Mouse (Mus musculus) c-Kit-positive CD71-negative TER-119-negative erythroid progenitor cells, embryonic 14.5 days (primary cell): ENCODE data around the gene Rngtt.
"Not testable (repeated sequence)": the region's sequence is repeated elsewhere in the genome, so short reads cannot be mapped to it uniquely, and the experiment has no call there.

Experiments used
- DNase-seq: peaks from one replicate; pipeline ENCODE4 v3.0.0-alpha.2; 2013; ENCODE audit warnings: low read depth

The Rngtt gene

DNA sequence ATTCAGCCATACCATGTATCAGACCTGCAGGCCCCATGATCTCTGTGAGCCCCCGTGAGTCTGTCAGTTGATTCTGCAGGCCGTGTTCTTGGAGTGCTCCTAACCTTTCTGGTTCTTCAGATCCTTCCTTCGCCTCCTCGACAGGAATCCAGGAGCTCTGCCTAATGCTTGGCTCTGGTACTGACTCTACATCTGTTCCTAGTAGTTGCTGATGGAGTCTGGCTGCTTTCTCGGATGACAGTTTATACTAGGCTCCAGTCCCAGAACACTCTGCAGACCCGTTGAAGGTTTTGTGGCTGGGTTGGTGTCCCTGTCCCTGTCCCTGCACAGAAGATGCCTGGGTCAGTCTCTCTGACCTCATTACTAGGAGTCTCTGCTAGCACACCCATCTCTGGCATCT is 131.8 kb downstream of the Rngtt start:
- DNase-seq, result no peak

DNA sequence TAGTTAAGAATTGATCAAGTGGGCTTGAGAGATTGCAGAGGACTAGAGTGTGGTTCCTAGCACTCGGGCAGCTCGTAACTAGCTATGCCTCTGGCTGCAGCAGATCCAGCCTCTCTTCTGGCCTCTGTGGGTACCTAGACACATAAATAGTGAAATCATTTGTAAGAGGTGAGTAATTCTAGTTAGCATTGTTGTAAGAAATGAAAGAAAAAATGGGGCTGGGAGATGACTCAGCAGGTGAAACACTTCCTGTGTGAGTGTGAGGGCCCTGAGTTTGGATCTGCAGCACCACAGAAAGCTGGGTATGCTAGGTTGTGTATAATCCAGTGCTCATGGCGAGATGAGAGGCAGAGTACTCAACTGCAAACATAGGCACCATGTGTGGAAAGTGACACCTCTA is 136.2 kb downstream of the Rngtt start:
- DNase-seq, result no peak

DNA sequence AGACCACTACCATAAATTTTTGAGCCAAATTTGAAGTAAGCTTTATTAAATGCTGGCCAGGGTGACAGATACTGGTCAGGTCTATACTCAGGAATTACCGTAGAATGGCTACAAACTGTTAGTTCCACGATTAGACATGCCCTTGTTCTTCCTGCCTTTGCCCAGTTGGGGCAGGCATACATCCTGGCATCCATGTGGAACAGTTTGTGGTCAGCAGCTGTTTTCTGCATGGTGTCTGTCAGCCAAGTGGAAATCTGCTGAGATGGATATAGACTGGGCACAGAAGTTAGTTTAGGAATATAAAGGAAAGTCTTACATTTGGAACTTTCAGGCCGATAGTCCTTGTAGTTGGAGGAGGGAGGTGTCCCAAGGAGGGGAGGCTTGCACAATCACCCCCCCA is 136.8 kb downstream of the Rngtt start:
- DNase-seq, result no peak

DNA sequence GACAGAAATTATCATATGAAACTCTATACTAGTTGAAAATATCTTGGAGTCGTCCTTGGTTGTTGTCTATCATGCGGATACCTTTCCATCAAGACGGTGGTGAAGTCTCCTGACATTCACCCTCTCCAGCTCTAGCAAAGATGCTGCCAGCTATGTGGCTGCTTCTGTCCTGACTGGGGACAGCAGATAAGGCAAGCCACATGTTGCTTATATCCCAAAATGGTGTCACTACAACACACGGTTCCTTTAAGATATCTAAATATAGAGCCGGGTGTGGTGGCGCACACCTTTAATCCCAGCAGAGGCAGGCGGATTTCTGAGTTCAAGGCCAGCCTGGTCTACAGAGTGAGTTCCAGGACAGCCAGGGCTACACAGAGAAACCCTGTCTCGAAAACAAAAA is 140.2 kb downstream of the Rngtt start:
- DNase-seq, result not testable (repeated sequence)

DNA sequence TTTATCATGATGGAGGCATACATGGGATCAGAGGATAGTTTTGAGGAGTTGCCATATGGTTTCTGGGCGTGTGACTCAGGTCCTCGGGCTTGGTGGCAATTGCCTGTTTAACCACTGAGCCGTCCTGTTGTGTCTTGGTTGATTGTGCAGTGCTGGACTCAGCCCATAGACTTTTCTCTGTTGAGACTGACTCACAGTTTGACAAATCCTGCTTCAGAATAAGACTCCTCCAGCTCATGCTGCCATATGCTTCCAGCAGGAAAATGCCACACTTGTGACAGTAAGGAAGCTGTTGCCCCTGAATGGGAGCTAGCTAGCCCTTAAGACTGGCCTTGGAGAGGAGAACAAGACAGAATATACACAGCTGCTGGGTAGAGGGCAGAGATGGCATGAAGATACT is 149.7 kb downstream of the Rngtt start:
- no peak for DNase-seq

DNA sequence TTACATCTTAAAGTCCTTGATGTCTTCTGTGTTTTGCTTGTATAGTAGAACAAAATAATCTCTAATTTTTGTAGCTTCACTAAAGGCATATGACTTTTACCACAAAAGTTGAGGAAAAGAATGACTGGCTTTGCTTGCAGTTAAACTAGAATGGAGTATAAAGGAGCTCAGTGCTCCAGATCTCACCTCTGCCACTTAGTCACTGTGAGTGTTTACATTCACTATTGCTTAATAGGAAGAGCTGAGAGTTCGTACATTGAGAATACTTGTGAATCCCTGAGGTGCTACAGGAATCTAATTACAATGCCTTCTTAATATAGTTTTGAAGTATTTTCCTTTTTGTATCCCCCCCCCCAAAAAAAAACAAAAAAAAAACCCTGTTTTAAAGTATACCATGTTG is 154.3 kb downstream of the Rngtt start:
- DNase-seq, result no peak

DNA sequence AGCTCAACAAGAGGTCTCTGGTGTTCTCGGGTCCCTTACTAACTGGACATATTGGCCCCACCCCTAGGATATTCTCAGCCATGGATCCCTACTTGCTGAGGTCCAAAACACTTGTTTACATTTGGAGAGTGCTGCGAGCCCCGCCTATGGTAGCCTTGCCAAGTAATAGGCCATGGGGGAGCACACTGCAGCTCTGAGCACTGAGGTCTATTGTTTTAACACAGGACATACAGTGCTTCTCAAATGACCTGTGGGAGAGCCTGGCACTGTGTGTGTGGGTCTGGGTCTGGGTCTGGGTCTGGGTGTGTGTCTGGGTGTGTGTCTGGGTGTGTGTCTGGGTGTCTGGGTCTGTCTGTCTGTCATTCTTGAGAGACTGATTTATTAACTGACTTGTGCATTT is 155.8 kb downstream of the Rngtt start:
- DNase-seq, result no peak

DNA sequence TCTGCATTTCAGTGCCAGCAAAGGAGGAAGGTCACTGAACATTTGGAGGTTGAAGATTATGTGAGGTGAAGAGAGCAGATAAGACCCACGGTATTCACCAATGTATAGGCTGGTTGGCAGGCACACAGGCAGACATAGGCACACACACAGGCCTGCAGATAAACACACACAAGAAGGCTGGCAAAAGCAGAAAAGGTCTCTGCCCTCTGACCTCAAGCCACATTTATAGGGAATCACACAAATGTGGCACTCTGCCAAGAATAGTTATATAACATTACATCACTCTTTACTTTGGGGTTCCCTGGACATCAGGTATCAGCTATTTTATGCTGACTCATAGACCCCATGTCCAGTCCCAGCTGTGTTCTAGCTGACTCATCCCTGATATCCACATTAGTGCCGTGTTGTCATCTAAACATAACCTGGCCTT is 156.9 kb downstream of the Rngtt start:
- DNase-seq, result peak; percentile 20

DNA sequence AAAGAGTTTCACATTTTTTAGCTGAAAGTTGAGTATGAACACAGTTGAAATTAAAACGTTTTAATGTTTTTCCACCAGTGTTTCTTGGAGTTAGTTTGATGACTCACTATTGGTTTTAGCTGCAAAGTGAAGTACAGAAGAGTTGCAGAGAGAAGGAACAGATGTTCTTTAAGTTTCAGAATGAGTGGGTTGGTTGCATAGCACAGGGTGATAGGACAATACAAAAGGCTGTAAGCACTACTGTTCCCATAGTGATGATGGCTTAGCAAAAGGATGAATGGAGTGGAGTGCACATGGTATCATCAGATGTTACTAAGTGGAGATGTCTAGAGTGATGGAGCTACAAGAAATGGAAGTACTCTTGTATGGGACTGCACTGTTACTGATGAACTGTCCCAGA is 157.5 kb downstream of the Rngtt start:
- no peak for DNase-seq

DNA sequence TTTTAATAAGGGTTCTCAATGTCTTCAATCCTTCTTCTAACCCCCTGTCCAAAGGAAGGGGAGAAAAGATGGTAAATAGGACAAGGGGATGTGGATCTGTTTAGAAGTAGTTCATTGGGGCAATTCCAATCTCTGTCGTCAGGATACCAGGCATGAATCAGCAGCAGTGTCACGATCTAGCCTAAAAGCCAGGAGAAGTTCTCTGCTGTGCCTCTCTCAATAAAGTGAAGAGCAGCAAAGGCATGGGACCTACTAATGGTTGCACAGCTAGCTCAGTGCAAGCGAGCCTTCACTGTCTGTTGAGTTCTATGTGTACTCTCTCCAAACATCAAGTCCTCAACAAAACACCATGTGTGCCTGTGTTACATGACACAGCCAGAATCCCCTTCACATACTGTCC is 158.0 kb downstream of the Rngtt start:
- no peak for DNase-seq

DNA sequence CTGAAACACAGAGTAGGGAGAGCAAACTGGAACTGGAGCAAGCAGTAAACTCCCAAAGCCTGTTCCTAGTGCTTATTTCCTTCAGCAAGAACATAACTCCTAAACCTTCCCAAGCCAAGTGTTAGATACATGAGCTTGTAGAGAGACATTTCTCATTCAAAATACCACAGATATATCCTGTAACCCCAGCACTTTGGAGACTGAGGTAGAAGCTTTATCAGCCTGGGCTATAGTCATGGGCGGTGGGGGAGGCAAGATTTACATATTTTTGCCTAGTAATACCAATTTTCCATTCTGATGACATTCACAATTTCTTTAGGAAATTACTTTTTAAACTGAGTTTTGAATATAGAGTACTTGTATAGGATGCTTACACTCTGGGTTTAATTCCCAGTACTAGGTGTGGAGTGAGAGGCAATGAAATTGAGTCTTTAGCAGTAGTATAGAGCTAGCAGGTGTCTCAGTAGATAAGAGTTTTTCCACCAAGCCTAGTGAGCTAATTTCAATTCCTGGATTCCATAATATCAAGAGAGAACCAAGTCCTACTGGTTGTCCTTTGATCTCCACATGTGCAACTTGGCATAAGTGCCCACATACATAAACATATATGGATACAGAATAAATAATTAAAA is 160.7 kb downstream of the Rngtt start:
- no peak for DNase-seq

DNA sequence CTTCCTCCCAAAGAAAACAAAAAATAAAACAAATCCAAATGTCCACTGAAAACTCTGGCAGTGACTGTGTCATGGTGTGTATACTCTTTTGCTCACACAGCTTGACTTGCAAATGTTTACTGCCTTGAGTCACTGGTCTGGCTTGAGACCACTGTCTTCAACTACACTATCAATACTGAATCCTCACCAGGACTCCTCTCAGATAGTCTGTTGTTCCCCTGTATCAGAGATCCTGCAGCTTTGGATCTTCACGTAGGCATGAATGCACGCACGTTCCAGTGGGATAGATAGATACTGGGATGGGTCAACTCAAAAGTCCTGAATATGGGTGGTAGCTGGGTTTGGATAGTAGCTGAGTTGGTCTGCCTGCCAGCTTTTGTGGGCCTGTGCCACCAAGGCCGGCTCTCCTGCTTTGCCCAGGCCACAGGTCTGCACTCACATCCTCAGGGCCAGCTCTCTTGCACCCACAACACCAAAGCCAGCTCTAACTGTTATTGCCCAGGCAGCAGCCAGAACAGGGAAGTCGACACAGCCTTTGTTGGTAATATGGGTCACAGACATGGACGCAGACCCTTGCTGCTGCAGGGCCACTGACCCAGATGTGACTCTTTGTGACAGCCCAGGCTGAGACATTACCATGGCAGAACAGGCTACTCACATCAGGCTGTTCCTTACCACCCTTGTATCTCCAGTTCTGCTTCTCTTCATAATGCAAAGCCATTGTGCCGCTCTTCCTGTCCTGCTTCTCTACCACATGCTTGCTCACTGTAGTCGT is 168.1 kb downstream of the Rngtt start:
- no peak for DNase-seq

DNA sequence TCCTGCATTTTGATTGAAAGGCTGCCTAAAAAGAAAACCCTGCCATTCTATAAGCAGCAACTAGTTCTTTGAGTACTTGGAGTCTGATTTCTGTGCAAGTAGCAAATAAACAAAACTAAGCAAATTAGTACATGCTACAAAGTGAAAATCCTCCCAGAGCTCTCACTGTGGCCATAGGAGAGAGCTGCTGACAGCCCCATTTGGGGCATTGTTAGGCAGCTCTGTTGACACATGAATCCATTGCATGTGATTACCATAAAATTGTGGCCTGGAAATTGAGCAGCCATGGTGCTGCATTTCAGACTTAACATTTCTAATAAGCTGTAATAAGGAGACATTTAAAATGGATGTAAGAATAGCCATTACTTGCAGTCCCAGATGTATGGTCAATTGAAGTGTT is 171.6 kb downstream of the Rngtt start:
- DNase-seq, result no peak

DNA sequence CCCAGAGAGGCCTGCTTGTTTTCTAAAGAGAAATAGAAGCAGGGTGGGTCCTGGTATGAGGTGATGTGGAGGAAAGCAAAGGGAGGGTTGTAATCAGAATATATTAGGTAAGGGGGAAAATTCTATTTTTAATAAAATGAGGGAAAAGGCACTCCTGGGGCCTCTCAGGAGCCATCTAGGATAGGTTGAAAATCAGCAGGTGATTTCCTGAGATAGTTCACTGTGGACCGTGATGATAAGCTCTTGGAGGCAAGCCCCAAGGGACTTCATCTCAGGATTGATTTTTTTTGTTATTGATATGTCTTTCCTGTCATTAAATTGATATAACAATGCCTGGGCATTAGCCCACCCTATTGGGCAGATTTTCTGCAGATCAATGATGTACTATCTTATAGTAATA is 175.9 kb downstream of the Rngtt start:
- DNase-seq, result no peak

DNA sequence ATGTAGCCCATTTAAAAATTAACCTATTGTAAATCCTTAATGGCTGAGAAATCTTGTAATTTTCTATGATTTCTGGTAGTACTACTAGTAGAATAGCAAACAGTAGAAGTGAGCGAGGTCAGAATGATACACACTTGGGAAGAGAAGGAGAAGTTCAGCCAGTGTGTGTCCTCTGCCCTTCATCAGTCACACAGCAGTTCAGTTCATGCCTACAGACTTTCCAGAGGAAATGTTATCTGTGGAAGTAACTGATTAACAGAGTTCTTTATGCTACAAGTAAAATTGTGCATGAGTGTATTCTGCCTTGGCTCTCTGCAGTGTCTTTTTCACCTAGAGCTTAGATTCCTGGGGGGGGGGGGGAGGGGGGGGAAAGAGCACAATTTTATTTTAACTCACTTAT is 181.0 kb downstream of the Rngtt start:
- DNase-seq, result no peak

DNA sequence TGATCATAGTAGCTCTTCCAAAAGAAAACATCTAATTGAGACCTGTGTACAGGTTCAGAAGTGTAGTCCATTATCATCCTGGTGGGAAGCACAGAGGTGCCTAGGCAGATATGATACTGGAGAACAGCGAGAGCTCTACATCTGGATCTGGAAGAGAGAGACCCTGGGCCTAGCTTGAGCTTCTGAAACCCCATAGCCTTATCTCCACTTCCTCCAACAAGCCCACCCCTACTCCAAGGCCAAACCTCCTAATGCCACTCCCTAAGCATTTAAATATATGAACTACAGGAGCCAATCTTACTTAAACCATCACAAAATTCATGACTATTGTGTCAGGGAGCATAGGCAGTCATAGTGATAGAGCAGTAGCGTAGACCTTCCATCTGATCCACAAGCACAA is 184.3 kb downstream of the Rngtt start:
- no peak for DNase-seq

DNA sequence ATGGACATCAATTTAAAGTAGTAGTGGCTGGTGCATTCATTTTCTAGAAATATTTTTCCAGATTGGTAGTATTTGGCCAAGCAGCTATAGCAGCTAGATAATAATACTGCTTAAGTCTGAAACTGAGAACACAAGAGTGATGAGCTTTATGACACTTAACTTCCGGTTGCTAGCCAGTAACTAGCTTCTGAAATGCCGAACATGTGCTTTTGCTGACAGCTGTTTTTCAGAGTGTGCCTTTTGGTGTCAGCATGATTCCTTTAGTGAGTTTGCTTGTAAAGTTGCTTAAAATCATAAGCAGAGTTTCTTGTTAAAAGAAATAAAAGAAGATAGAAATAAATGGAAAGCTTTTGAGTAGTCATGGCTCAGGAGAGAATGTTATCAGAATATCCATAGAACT is 186.9 kb downstream of the Rngtt start:
- no peak for DNase-seq

DNA sequence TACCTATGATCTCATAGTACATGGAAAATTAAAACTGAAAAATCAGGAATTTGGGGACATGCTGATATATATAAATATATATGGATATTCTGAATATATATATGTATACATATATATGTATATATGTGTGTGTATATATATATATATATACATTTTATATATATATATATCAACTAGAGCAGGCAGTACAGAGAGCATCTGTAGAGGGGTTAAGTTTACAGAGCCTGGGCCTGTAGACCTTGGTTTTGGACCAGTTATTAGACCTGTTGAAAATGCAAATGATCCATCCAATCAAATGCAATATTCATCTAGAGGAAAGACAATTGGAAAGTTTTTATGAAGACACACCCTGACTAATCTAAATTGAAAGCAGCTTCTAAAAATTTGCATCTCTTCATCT is 187.5 kb downstream of the Rngtt start:
- DNase-seq, result no peak

DNA sequence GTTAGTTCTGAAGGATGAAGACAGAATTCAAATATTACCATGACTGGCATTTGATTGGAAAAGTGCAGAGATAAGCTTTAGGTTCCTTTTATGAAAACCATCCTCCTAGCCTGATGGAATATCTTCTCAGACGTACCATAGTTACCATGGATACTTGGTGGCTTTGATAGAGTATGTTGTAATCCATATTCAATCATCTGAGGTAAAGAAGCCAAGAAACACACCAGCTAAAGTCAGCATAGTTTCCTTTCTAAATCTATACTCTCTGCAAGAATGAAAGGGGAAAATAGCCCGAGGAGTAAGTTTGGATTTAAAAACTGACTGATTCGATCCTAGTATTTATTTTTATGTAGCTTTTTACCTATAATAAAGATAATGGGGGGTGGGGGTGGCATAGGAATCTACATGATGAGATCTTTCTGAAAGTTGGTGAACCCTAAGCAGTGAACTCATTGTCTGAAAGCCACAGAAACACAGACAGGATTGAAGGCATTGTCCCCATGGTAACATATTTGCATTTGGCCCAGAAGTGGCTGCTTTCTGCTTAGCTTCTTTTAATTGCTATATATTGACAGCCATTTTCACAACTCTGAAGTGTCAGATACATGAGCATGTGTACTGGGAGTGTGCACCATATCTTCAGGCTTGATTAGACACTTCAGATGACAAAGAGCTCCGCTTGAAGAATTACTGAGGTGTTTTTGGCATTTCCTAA is 188.2 kb downstream of the Rngtt start:
- DNase-seq, result no peak

DNA sequence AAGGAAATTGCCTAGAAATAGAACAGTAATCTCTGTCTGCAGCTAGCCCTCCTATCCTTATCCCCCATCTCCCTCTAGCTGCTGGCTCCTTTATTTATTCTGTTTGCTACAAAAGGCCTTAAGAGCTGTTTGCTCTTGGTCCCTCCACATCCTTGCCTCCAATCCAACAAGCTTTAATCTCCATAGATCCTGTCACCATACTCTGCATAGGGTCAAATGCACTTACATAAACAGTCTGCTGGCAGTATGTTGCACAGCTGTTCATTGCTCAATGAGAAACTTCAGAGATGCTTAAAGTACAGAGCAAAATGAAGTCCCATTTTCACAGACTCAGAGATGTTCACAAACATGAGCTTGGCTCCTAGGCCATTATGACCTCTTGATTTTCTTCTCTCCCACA is 196.5 kb downstream of the Rngtt start:
- DNase-seq, result no peak

DNA sequence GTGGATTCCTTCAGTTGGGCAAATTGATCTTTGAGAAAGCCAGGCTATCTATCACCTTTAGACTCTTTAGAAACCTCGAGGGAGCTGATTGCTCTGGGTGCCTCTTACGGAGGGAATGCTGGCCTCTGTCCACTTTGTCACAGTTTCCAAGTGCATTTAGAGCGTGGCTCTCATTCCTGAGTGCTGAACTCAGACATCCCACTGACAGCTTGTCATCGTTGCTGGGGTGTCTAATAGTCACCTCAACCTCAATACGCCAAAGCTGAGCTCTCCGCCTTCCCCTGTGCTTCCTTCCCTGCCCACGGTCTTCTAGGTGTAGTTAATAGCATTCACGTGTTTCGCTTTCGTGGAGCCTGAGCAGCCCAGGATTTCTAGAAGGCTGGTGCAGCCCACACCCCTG is 200.4 kb downstream of the Rngtt start:
- DNase-seq, result no peak

DNA sequence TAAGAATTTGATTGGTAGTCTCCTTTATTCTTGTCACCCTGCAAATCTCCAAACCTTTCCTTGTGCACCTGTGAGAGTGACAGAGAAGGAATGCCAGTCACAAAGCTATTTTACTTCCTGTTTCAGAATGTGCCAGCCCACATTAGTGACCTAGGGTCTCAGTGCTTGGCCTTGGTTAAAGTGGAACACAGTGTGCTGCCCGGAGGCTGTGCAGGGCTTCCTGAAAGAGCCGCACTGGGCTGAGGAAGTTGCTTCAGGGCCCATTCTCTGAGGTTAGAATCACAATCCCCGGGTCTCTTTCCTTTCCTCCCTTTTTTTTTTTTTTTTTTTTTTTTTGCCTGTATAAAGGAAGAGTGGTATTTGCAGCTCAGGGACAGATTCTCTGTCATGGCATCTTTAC is 203.3 kb downstream of the Rngtt start:
- peak; percentile 9 for DNase-seq
